10 mouse cellular contexts compared by ENCODE assay signal in the genomic region with DNA sequence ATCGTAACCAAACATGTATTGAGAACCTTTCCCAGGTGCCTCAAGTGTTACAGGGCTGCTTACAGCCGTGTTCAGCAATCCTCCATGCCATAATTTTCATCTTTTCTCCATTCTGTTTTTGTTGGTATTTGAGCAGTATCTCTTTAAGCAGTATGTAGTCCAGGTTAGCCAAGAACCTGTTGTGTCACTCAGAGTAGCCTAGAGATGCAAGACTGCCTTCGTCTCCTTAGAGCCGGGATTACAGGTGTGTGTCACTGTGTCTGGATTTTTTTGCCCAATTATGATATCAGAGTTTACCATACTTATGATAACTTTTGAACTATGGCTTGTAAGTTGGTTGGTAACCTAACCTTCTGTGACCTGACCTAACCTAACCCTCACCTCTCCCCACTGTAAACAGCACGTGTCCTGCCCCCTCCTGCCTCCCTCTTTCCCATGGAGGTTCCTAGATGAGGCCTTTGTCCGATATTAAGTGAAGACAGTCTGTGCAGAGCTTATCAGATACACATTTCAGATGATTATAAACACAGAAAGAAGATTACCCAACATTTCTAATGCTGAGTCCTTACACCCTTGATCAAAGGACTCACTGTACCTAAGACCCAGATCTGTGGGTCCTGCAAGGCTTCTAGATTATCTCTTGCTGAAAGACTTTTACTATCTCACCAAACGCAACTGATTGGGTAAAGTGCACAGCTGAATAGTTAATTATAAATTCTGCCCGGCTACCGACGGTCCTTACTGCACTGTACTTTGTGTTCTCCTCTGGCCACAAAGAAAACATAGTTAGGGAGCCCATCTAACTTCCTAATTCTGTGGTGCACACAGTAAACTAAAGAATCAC.
"Had no signal": no experiment of that assay in that cellular context is flagged by ENCODE, and none has a peak within 500 bp of the region (broad histone marks: within the 10 kb centered on the region; RNA-seq: fewer than 3 reads in every experiment).

No protein-coding gene starts in this region.

- H3K4me2 ChIP-seq: limb, embryonic 12.5 days; neural tube, embryonic 13.5 days had no signal

- DNase-seq: kidney, postnatal 10 days; lung, adult 18-20 months; right cerebral cortex, postnatal 25 days; thymus, postnatal 4 days had no signal

- H3K4me1 ChIP-seq: limb, embryonic 12.5 days; neural tube, embryonic 13.5 days had no signal

- ATAC-seq: hindbrain, embryonic 16.5 days; midbrain, embryonic 16.5 days had no signal

- H3K27me3 ChIP-seq: limb, embryonic 12.5 days; neural tube, embryonic 13.5 days had no signal

- H3K4me3 ChIP-seq: layer of hippocampus, adult 2 months; limb, embryonic 12.5 days; neural tube, embryonic 13.5 days had no signal

- H3K9ac ChIP-seq: limb, embryonic 12.5 days; neural tube, embryonic 13.5 days had no signal

- H3K9me3 ChIP-seq: limb, embryonic 12.5 days; neural tube, embryonic 13.5 days had no signal

- H3K27ac ChIP-seq: limb, embryonic 12.5 days; neural tube, embryonic 13.5 days; stomach, postnatal 0 days had no signal
